Mouse (Mus musculus) myocyte (in vitro differentiated cells): ENCODE measurements around the gene Arl4a.

Experiments used
- E2F4 ChIP-seq: IDR thresholded peaks from one replicate; pipeline ENCODE4 v1.6.1; 2011; ENCODE audit warnings: mild to moderate bottlenecking, control low read depth, moderate library complexity; ENCODE audit not compliant: insufficient read depth
- MAX ChIP-seq: IDR thresholded peaks from one replicate; pipeline ENCODE4 v1.6.1; 2011; ENCODE audit warnings: low read depth, mild to moderate bottlenecking, control low read depth
- MYOG ChIP-seq, 3 experiments: IDR thresholded peaks; one replicate each; pipeline ENCODE4 v1.6.1; 2011; ENCODE audit warnings: control low read depth in 2 of 3, low read depth in 2 of 3, mild to moderate bottlenecking in 2 of 3; ENCODE audit not compliant: insufficient read length in 2 of 3, control insufficient read depth in 1 of 3, insufficient read depth in 1 of 3
- POLR2A ChIP-seq: IDR thresholded peaks from one replicate; pipeline ENCODE4 v1.6.1; 2011; ENCODE audit warnings: low read depth, mild to moderate bottlenecking, control low read depth, moderate library complexity; ENCODE audit not compliant: insufficient read length
- POLR2AphosphoS2 ChIP-seq: IDR thresholded peaks from one replicate; pipeline ENCODE4 v1.6.1; 2011; ENCODE audit warnings: low read depth, control low read depth; ENCODE audit not compliant: insufficient read length
- TCF12 ChIP-seq: IDR thresholded peaks from one replicate; pipeline ENCODE4 v1.6.1; 2011; ENCODE audit warnings: mild to moderate bottlenecking, control low read depth; ENCODE audit not compliant: poor library complexity, insufficient read depth, severe bottlenecking
- USF1 ChIP-seq: IDR thresholded peaks from one replicate; pipeline ENCODE4 v1.6.1; 2011; ENCODE audit warnings: low read depth, mild to moderate bottlenecking, control low read depth, moderate library complexity

DNA sequence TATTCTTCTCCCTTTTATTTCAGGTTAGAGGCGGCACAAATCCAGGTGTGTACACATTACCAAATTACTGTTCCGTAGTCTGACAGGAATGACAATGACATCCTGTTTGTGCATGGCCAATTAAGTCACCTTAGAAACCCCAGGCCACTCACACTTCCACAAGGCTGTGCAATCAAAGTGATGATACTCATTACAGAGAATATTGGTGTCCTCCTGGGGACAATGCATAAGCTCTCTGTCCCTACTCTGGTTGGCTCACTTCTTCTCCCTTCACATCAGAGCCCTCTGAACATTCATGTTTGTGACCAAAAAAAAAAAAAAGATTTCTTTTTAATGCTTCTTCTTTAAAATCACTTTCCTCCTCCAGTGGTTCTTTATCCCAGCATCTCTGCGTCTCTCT, 10.0 kb downstream of the Arl4a start:
- TF ChIP-seq POLR2A (no peak), E2F4 (no peak), MAX (no peak), POLR2AphosphoS2 (no peak), MYOG (IDR thresholded peaks at IDR 0.05; ENCODE audit: control insufficient read depth in 1 of 3, insufficient read depth in 1 of 3, insufficient read length in 2 of 3, low read depth in 2 of 3) (no peak), TCF12 (no peak), USF1 (no peak)
